Mouse (Mus musculus) cortical plate, adult 2 months (tissue): ENCODE measurements around the gene Samhd1. TPM values are rescaled to one million over a fixed set of nuclear protein-coding genes. Genes with fewer than 3 reads are reported as not detected.

Source experiments
- H3K27ac ChIP-seq: fragments of 200-500 bp; 2 replicates; pipeline ENCODE4 v1.5.1; 2012; ENCODE audit warnings: low read length, control low read depth, inconsistent platforms; ENCODE audit not compliant: insufficient read depth
- H3K4me1 ChIP-seq: fragments of 200-500 bp; 2 replicates; pipeline ENCODE4 v1.6.1; 2011; ENCODE audit warnings: low read length; ENCODE audit not compliant: control insufficient read depth, insufficient read depth
- H3K4me3 ChIP-seq: fragments of 200-500 bp; 2 replicates; pipeline ENCODE4 v1.5.1; 2011; ENCODE audit warnings: mild to moderate bottlenecking, low read length, control low read depth; ENCODE audit not compliant: insufficient read depth
- CTCF ChIP-seq: fragments of 200-500 bp; IDR thresholded peaks from 2 replicates; pipeline ENCODE4 v1.5.1; 2011; ENCODE audit warnings: mild to moderate bottlenecking, control low read depth, low read length; ENCODE audit not compliant: insufficient read depth; ENCODE audit errors: extremely low read depth
- POLR2A ChIP-seq: fragments of 200-500 bp; IDR thresholded peaks from 2 replicates; pipeline ENCODE4 v1.6.1; 2011; ENCODE audit warnings: mild to moderate bottlenecking, low read length, control low read depth; ENCODE audit not compliant: insufficient read depth; ENCODE audit errors: extremely low read depth
- polyA plus RNA-seq: library from polyadenylated mRNA; depleted of rRNA; stranded (reverse); fragments of >200 nt; gene quantifications from 2 replicates; pipeline ENCODE4 v1.2.3, GENCODE M21; 2012

The Samhd1 gene
- polyA plus RNA-seq, 1 experiment = 15.9 TPM

- H3K4me1 ChIP-seq = peaks cover 6% of the 10 kb centered on the region
- H3K4me3 ChIP-seq = no peak overlapping the region
- peak overlapping the region; percentile 27 for H3K27ac ChIP-seq
- TF ChIP-seq POLR2A (no peak), CTCF (no peak)
These were observed 75.9 kb downstream of the Samhd1 start for GRCm38 (mm10) chr2:157059166-157059565.

DNA sequence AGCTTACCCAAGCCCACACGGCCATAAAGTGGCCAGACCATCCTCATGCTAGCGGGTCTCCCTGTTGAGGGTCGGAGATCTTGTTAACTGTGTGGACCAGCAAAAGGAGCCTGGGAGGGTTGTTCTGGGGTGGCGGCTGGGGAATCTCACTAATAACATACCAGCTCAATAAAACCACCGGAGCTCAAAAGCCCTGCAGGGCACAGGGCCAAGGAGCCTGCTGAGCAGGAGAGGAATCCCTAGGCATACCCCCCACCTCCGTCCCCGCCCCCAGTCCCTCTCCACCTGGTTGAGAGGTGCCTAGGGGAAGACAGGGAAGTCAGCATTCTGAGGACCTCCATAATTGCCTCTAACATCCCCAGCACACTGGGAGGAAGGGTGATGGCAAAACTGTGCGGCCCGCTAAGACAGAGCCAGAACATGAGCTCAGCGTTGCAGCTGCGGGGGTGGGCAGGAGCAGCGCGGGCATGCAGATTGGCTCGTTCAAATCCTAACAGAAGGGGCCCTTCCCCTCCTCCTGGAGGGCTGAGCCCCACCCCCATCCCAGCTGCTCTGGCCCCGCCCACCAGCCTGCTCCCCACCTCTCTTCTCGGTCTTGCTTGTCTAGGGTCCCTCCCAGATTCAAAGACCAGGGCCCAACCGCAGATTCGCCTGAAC is 76.6 kb downstream of the Samhd1 start:
- Histone ChIP-seq H3K4me1 (peaks cover 4% of the 10 kb centered on the region), H3K4me3 (no peak overlapping the region), H3K27ac (peak overlapping the region; percentile 27)
- TF ChIP-seq CTCF (no peak), POLR2A (peak; percentile 50; the same call in 1 of the 2 replicates)

GRCm38 (mm10) chr2:157057758-157058157 is 77.3 kb downstream of the Samhd1 start:
- Histone ChIP-seq H3K4me3 (no peak overlapping the region), H3K4me1 (0 out of 2 replicates have a peak, but pooled peaks cover 2% of the 10 kb centered on the region), H3K27ac (peak overlapping the region; percentile 4; the same call in 1 of the 2 replicates)
- TF ChIP-seq CTCF (no peak), POLR2A (no peak)

GRCm38 (mm10) chr2:157057186-157057585 is 77.9 kb downstream of the Samhd1 start:
- Histone ChIP-seq H3K4me1 (0 out of 2 replicates have a peak, but pooled peaks cover 2% of the 10 kb centered on the region), H3K27ac (peak overlapping the region; percentile 4; the same call in 1 of the 2 replicates)
- TF ChIP-seq CTCF (no peak), POLR2A (no peak)

DNA sequence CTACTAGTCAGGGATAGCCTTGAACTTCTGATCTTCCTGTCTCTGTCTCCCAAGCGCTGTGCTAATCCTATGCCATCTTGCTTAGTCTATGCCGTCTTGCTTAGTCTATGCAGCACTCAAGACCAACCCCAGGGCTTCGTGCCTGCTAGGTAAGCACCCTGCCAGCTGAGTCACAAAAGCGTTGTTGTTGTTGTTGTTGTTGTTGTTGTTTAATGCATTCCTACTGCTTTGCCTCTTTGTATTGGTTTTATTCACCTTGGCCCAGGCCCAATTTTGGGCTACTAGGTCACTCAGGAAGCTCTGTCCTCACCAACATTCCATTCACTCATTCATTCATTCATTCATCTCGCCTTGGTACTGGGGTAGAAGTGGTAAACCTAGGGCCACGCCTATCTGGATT is 79.3 kb downstream of the Samhd1 start:
- Histone ChIP-seq H3K4me3 (no peak overlapping the region), H3K4me1 (0 out of 2 replicates have a peak, but pooled peaks cover 2% of the 10 kb centered on the region), H3K27ac (no peak overlapping the region)
- TF ChIP-seq POLR2A = no peak

More at GRCm38 (mm10) chr2:157057186-157057585, 77.9 kb downstream of the Samhd1 start:
- H3K4me3 ChIP-seq = no peak overlapping the region

GRCm38 (mm10) chr2:157054816-157055215 is 80.2 kb downstream of the Samhd1 start:
- peak overlapping the region; percentile 30 for H3K27ac ChIP-seq
- TF ChIP-seq POLR2A (no peak), CTCF (no peak)
- peaks cover 5% of the 10 kb centered on the region; the same call in 1 of the 2 replicates for H3K4me1 ChIP-seq
- no peak overlapping the region for H3K4me3 ChIP-seq

GRCm38 (mm10) chr2:157054297-157054696 is 80.8 kb downstream of the Samhd1 start:
- no peak for TF ChIP-seq CTCF
- TF ChIP-seq POLR2A = no peak
- Histone ChIP-seq H3K4me3 (no peak overlapping the region), H3K4me1 (peaks cover 9% of the 10 kb centered on the region; the same call in 1 of the 2 replicates), H3K27ac (0 out of 2 replicates have a peak overlapping the region, but pooled peaks have one; percentile 4)

DNA sequence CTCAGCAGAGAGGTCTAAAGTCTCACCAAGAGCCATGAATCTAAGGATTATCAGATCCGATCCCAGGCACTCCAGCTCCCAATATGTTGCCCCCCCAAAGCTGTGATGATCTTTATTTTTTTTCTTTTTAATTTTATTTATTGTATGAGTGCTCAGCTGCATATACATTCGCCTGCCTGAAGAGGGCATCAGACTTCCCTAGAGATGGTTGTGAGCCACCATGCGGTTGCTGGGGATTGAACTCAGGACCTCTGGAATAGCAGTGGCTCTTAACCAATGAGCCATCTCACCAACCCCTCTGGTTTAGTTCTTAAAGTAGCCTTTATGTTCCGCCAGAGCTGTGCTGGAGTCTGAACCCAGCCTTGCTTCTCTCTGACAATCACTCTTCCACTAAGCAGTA is 81.3 kb downstream of the Samhd1 start:
- TF ChIP-seq CTCF (0 out of 2 replicates have a peak, but pooled peaks have one; percentile 21), POLR2A (no peak)
- no peak overlapping the region for H3K27ac ChIP-seq
- H3K4me3 ChIP-seq = no peak overlapping the region
- peaks cover 10% of the 10 kb centered on the region for H3K4me1 ChIP-seq

DNA sequence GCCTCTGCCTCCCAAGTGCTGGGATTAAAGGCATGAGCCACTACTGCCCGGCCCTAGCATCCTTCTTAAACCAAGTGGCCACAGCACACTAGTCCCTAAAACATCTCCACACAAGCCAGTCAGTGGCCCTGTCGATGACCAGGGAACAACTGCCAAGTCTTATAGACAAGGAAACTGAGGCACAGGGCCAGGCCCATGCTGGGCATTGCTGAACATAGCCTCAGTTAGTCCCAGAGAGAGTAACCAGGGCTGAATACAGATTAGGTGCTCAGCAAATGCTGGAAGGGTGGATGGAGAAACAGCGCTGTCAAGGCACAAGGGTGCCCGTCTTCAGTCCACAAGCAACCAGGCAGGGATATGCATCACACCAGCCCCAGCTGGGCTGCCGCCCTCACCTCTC is 81.9 kb downstream of the Samhd1 start:
- H3K4me3 ChIP-seq = no peak overlapping the region
- TF ChIP-seq POLR2A (no peak), CTCF (no peak)
- H3K27ac ChIP-seq = no peak overlapping the region
- peaks cover 14% of the 10 kb centered on the region for H3K4me1 ChIP-seq

DNA sequence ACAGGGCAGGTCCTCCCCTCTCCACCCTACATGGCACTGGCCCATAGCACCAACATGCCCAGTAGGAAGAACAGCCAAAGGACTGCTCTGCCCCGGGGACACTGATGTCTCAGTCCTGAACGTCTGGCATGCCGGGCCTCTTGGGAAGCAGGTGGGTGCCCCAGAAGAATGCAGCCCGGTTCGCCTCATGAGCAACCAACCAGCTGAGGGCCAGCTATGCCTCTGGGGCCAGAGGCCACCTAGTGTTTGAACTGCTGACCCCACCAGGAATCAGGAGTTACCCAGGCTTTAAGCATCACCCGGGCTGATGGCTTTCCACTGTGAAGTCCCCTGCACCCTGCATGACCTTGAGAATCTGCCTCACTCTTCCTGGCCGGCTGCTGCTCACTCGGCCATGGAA is 82.6 kb downstream of the Samhd1 start:
- Histone ChIP-seq H3K4me3 (no peak overlapping the region), H3K27ac (peak overlapping the region; percentile 46; the same call in 1 of the 2 replicates), H3K4me1 (peaks cover 14% of the 10 kb centered on the region)
- no peak for TF ChIP-seq POLR2A
- no peak for TF ChIP-seq CTCF
